Mouse (Mus musculus): ENCODE measurements around the gene Eda. TPM values are rescaled to one million over a fixed set of nuclear protein-coding genes. Genes with fewer than 3 reads are reported as not detected.
A peak's percentile ranks its signal among the peaks of the same experiment; 100 is the strongest.

The Eda gene
- total and polyA plus RNA-seq, 2 experiments from 2014 or later, result 2.8 to 6.2 TPM

- no peak overlapping the region for H3K4me3 ChIP-seq (ENCODE audit: low read depth, low read length)
- H3K9ac ChIP-seq, result no peak overlapping the region
- no peak overlapping the region for H3K4me2 ChIP-seq (ENCODE audit: low read depth)
- ATAC-seq, result no peak
- TF ChIP-seq CTCF (IDR thresholded peaks at IDR 0.05; ENCODE audit: low read depth), result no peak
- WGBS, result 71% methylated on average over 2 of the region's 2 CpGs
- no peaks in the 10 kb centered on the region for H3K36me3 ChIP-seq (ENCODE audit: insufficient read depth)
- no peaks in the 10 kb centered on the region for H3K4me1 ChIP-seq (ENCODE audit: insufficient read depth)
- H3K9me3 ChIP-seq (ENCODE audit: low read length), result no peaks in the 10 kb centered on the region
- H3K27ac ChIP-seq (ENCODE audit: low read depth, low read length), result no peak overlapping the region
- no peaks in the 10 kb centered on the region for H3K27me3 ChIP-seq (ENCODE audit: insufficient read depth, low read length)
- DNase-seq, result no peak
Observed at GRCm38 (mm10) chrX:100340687-100341086, 365.3 kb downstream of the Eda start.

GRCm38 (mm10) chrX:100344433-100344832, 369.0 kb downstream of the Eda start:
- H3K4me3 ChIP-seq (ENCODE audit: low read depth, low read length), result no peak overlapping the region
- no peak overlapping the region for H3K4me2 ChIP-seq (ENCODE audit: low read depth)
- no peak overlapping the region for H3K27ac ChIP-seq (ENCODE audit: low read depth, low read length)
- TF ChIP-seq CTCF (IDR thresholded peaks at IDR 0.05; ENCODE audit: low read depth), result no peak
- H3K4me1 ChIP-seq (ENCODE audit: insufficient read depth), result no peaks in the 10 kb centered on the region
- H3K9ac ChIP-seq, result no peak overlapping the region
- 78% methylated on average over 2 of the region's 2 CpGs for WGBS
- DNase-seq, result no peak
- no peaks in the 10 kb centered on the region for H3K36me3 ChIP-seq (ENCODE audit: insufficient read depth)
- no peaks in the 10 kb centered on the region for H3K9me3 ChIP-seq (ENCODE audit: low read length)
- H3K27me3 ChIP-seq (ENCODE audit: insufficient read depth, low read length), result no peaks in the 10 kb centered on the region
- no peak for ATAC-seq

DNA sequence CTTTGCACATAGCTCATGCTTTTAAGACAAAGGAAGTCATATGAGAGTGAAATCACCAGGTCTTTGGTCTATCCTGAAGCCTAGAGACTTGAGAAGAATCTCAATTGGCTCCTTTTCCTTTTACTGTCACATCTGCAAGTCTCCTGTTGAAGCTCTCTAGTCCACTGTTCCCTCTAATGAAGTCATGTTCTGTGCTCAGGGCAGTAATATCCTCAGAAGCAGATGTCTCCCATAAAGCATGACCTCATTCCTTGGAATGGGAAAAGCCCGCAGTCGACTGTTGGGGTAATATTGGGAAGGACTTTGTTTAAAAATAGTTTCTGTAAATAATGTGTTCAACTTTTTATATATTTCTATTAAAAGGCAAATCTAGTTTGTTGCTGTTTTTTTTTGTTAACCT, 381.6 kb downstream of the Eda start:
- no peaks in the 10 kb centered on the region for H3K27me3 ChIP-seq (ENCODE audit: insufficient read depth, low read length)
- H3K4me1 ChIP-seq (ENCODE audit: insufficient read depth), result no peaks in the 10 kb centered on the region
- H3K4me3 ChIP-seq (ENCODE audit: low read depth, low read length), result no peak overlapping the region
- ATAC-seq (no peak), DNase-seq (no peak)
- no peak for TF ChIP-seq CTCF (IDR thresholded peaks at IDR 0.05; ENCODE audit: low read depth)
- no peaks in the 10 kb centered on the region for H3K9me3 ChIP-seq (ENCODE audit: low read length)
- H3K27ac ChIP-seq (ENCODE audit: low read depth, low read length), result no peak overlapping the region
- WGBS, result 82% methylated on average over 2 of the region's 2 CpGs
- H3K36me3 ChIP-seq (ENCODE audit: insufficient read depth), result no peaks in the 10 kb centered on the region
- H3K4me2 ChIP-seq (ENCODE audit: low read depth), result no peak overlapping the region
- H3K9ac ChIP-seq, result no peak overlapping the region

DNA sequence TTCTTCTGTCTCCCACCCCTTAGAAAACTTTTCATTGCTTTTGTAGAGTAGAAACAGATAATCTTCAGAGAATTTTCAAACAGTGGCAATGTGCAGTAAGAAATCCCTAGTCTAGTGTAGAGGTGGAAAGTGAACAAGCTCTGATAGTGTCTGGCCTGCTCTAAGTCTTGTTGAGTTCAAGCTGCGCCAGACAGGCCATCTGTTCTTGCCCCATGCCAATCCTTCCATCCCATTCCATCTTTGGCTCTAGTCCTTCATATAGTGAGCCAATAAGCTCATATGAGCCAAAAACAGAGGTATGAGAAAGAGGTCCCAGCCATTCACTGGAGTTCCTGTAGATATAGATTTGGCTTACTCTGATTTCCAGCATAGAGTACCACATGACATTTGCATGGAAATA, 414.5 kb downstream of the Eda start:
- DNase-seq, result no peak
- H3K4me2 ChIP-seq (ENCODE audit: low read depth), result no peak overlapping the region
- H3K4me1 ChIP-seq (ENCODE audit: insufficient read depth), result no peaks in the 10 kb centered on the region
- no peaks in the 10 kb centered on the region for H3K27me3 ChIP-seq (ENCODE audit: insufficient read depth, low read length)
- H3K27ac ChIP-seq (ENCODE audit: low read depth, low read length), result no peak overlapping the region
- TF ChIP-seq CTCF (IDR thresholded peaks at IDR 0.05; ENCODE audit: low read depth), result no peak
- no peaks in the 10 kb centered on the region for H3K36me3 ChIP-seq (ENCODE audit: insufficient read depth)
- no peak overlapping the region for H3K9ac ChIP-seq
- ATAC-seq, result peak; percentile 75
- no peak overlapping the region for H3K4me3 ChIP-seq (ENCODE audit: low read depth, low read length)
- WGBS, result 47% methylated on average over 1 of the region's 1 CpGs
- no peaks in the 10 kb centered on the region for H3K9me3 ChIP-seq (ENCODE audit: low read length)

GRCm38 (mm10) chrX:100392304-100392703, 416.9 kb downstream of the Eda start:
- Histone ChIP-seq H3K9me3 (ENCODE audit: low read length) (no peaks in the 10 kb centered on the region), H3K36me3 (ENCODE audit: insufficient read depth) (no peaks in the 10 kb centered on the region), H3K4me1 (ENCODE audit: insufficient read depth) (no peaks in the 10 kb centered on the region), H3K9ac (no peak overlapping the region), H3K4me2 (ENCODE audit: low read depth) (no peak overlapping the region), H3K27ac (ENCODE audit: low read depth, low read length) (no peak overlapping the region), H3K4me3 (ENCODE audit: low read depth, low read length) (no peak overlapping the region), H3K27me3 (ENCODE audit: insufficient read depth, low read length) (no peaks in the 10 kb centered on the region)
- ATAC-seq (peak; percentile 53), DNase-seq (peak; percentile 45)
- WGBS, result 34% methylated on average over 6 of the region's 6 CpGs
- TF ChIP-seq CTCF (IDR thresholded peaks at IDR 0.05; ENCODE audit: low read depth), result peak; percentile 76

DNA sequence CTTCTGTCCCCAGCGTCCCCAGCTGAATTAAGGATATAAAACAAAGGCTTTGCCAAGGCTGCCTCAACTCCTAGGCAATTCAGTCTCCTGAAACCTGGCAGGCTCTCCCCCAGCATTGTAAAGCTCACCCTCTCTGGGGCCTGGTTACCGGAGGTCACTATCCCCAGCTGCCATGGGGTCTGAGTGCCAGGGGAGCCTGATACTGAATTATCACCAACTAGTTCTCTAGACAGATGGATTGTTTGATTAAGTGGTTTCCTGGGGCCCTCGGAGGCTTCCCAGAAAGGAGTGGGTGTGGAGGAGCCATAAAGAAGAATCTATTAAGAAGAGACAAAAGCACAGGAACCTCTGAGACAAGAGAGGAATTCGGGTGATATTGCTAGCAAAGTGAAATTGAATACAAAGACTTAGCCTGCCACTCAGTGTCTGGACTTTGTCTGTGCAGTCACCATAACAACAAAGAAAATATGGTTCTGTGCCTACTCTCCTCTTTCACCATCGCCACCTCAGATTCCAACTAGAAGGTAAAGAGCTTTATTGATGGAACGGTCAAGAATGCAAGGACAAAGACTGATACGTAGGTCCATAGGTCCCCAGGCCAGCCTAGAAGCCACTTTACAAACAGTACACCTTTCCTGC, 418.9 kb downstream of the Eda start:
- ATAC-seq, result peak; percentile 61
- WGBS, result 65% methylated on average over 7 of the region's 7 CpGs
- H3K27me3 ChIP-seq (ENCODE audit: insufficient read depth, low read length), result no peaks in the 10 kb centered on the region

GRCm38 (mm10) chrX:100395026-100395425, 419.6 kb downstream of the Eda start:
- Histone ChIP-seq H3K4me3 (ENCODE audit: low read depth, low read length) (no peak overlapping the region), H3K9ac (no peak overlapping the region), H3K27me3 (ENCODE audit: insufficient read depth, low read length) (no peaks in the 10 kb centered on the region), H3K4me1 (ENCODE audit: insufficient read depth) (no peaks in the 10 kb centered on the region), H3K4me2 (ENCODE audit: low read depth) (no peak overlapping the region), H3K36me3 (ENCODE audit: insufficient read depth) (no peaks in the 10 kb centered on the region), H3K27ac (ENCODE audit: low read depth, low read length) (no peak overlapping the region), H3K9me3 (ENCODE audit: low read length) (no peaks in the 10 kb centered on the region)
- WGBS, result 85% methylated on average over 8 of the region's 8 CpGs
- no peak for DNase-seq
- peak; percentile 25 for TF ChIP-seq CTCF (IDR thresholded peaks at IDR 0.05; ENCODE audit: low read depth)
- no peak for ATAC-seq

More for the DNA sequence above, 418.9 kb downstream of the Eda start:
- H3K27ac ChIP-seq (ENCODE audit: low read depth, low read length), result no peak overlapping the region
- no peaks in the 10 kb centered on the region for H3K9me3 ChIP-seq (ENCODE audit: low read length)
- no peak for DNase-seq
- H3K4me1 ChIP-seq (ENCODE audit: insufficient read depth), result no peaks in the 10 kb centered on the region
- no peak overlapping the region for H3K4me2 ChIP-seq (ENCODE audit: low read depth)
- H3K9ac ChIP-seq, result no peak overlapping the region
- H3K4me3 ChIP-seq (ENCODE audit: low read depth, low read length), result no peak overlapping the region
- 0 out of 2 replicates have a peak, but pooled peaks have one; percentile 9 for TF ChIP-seq CTCF (IDR thresholded peaks at IDR 0.05; ENCODE audit: low read depth)
- no peaks in the 10 kb centered on the region for H3K36me3 ChIP-seq (ENCODE audit: insufficient read depth)
